Mouse (Mus musculus): Measurements from ENCODE around the gene Wdr34. TPM values are rescaled to one million over a fixed set of nuclear protein-coding genes. Genes with fewer than 3 reads are reported as not detected.
A peak's percentile ranks its signal among the peaks of the same experiment; 100 is the strongest.
"Not testable (repeated sequence)": the region's sequence is repeated elsewhere in the genome, so short reads cannot be mapped to it uniquely, and the experiment has no call there.

The Wdr34 gene
- polyA plus RNA-seq, 1 experiment from 2014 or later, result 33.9 TPM

GRCm38 (mm10) chr2:30062249-30063093 lies 13.8 kb upstream of the Wdr34 start:
- Histone ChIP-seq H3K4me3 (ENCODE audit: low read depth, low read length) (peak overlapping the region; percentile 52), H3K9ac (ENCODE audit: low read depth, low read length) (peak overlapping the region; percentile 72), H3K4me2 (replicated peaks; ENCODE audit: low read depth, low read length) (peak overlapping the region; percentile 73), H3K4me1 (replicated peaks; ENCODE audit: control insufficient read depth, insufficient read depth, low read length) (peaks cover 2% of the 10 kb centered on the region; the same call in 1 of the 2 replicates), H3K27me3 (ENCODE audit: control insufficient read depth, insufficient read depth, low read length) (no peaks in the 10 kb centered on the region), H3K27ac (ENCODE audit: low read depth, low read length) (peak overlapping the region; percentile 75), H3K36me3 (ENCODE audit: control insufficient read depth, insufficient read depth, low read length) (no peaks in the 10 kb centered on the region), H3K9me3 (ENCODE audit: control insufficient read depth, low read length) (no peaks in the 10 kb centered on the region)
- DNase-seq (ENCODE audit: low spot score) (peak; percentile 78), ATAC-seq (ENCODE audit: low FRiP score) (no peak)
- under 1% methylated on average over 40 of the region's 40 CpGs for WGBS

- 10% methylated on average over 31 of the region's 37 CpGs for WGBS
- DNase-seq (ENCODE audit: low spot score) (peak; percentile 77), ATAC-seq (ENCODE audit: low FRiP score) (peak; percentile 4; the same call in 1 of the 2 replicates)
- Histone ChIP-seq H3K4me2 (replicated peaks; ENCODE audit: low read depth, low read length) (peak overlapping the region; percentile 73), H3K9me3 (ENCODE audit: control insufficient read depth, low read length) (no peaks in the 10 kb centered on the region), H3K27ac (ENCODE audit: low read depth, low read length) (peak overlapping the region; percentile 75), H3K4me1 (replicated peaks; ENCODE audit: control insufficient read depth, insufficient read depth, low read length) (peaks cover 2% of the 10 kb centered on the region; the same call in 1 of the 2 replicates), H3K36me3 (ENCODE audit: control insufficient read depth, insufficient read depth, low read length) (no peaks in the 10 kb centered on the region), H3K4me3 (ENCODE audit: low read depth, low read length) (peak overlapping the region; percentile 52), H3K9ac (ENCODE audit: low read depth, low read length) (peak overlapping the region; percentile 72), H3K27me3 (ENCODE audit: control insufficient read depth, insufficient read depth, low read length) (no peaks in the 10 kb centered on the region)
Observed at GRCm38 (mm10) chr2:30061215-30062166, 12.8 kb upstream of the Wdr34 start.

- no peaks in the 10 kb centered on the region; the same call in 1 of the 2 replicates for H3K4me1 ChIP-seq (replicated peaks; ENCODE audit: control insufficient read depth, insufficient read depth, low read length)
- H3K27me3 ChIP-seq (ENCODE audit: control insufficient read depth, insufficient read depth, low read length), result no peaks in the 10 kb centered on the region
- WGBS, result 34% methylated on average over 5 of the region's 5 CpGs
- H3K9me3 ChIP-seq (ENCODE audit: control insufficient read depth, low read length), result no peaks in the 10 kb centered on the region
- H3K4me3 ChIP-seq (ENCODE audit: low read depth, low read length), result no peak overlapping the region
- no peaks in the 10 kb centered on the region for H3K36me3 ChIP-seq (ENCODE audit: control insufficient read depth, insufficient read depth, low read length)
- DNase-seq (ENCODE audit: low spot score), result peak; percentile 45
- ATAC-seq (ENCODE audit: low FRiP score), result no peak
- H3K9ac ChIP-seq (ENCODE audit: low read depth, low read length), result no peak overlapping the region
- H3K4me2 ChIP-seq (replicated peaks; ENCODE audit: low read depth, low read length), result no peak overlapping the region
- H3K27ac ChIP-seq (ENCODE audit: low read depth, low read length), result no peak overlapping the region
Observed at GRCm38 (mm10) chr2:30058418-30058817, 9.7 kb upstream of the Wdr34 start.

- ATAC-seq (ENCODE audit: low FRiP score), result no peak
- H3K36me3 ChIP-seq (ENCODE audit: control insufficient read depth, insufficient read depth, low read length), result no peaks in the 10 kb centered on the region
Observed at GRCm38 (mm10) chr2:30057223-30057904, 8.7 kb upstream of the Wdr34 start, which contains the start of gene Set. TSS of gene Set (plus strand) at chr2:30057378.

GRCm38 (mm10) chr2:30056736-30057135 lies 8.1 kb upstream of the Wdr34 start:
- Histone ChIP-seq H3K4me2 (replicated peaks; ENCODE audit: low read depth, low read length) (no peak overlapping the region), H3K4me1 (replicated peaks; ENCODE audit: control insufficient read depth, insufficient read depth, low read length) (no peaks in the 10 kb centered on the region; the same call in 1 of the 2 replicates), H3K36me3 (ENCODE audit: control insufficient read depth, insufficient read depth, low read length) (no peaks in the 10 kb centered on the region), H3K27ac (ENCODE audit: low read depth, low read length) (no peak overlapping the region), H3K9ac (ENCODE audit: low read depth, low read length) (no peak overlapping the region), H3K27me3 (ENCODE audit: control insufficient read depth, insufficient read depth, low read length) (no peaks in the 10 kb centered on the region), H3K4me3 (ENCODE audit: low read depth, low read length) (no peak overlapping the region), H3K9me3 (ENCODE audit: control insufficient read depth, low read length) (no peaks in the 10 kb centered on the region)
- WGBS, result 84% methylated on average over 3 of the region's 3 CpGs
- no peak for ATAC-seq (ENCODE audit: low FRiP score)
- no peak for DNase-seq (ENCODE audit: low spot score)

More at GRCm38 (mm10) chr2:30057223-30057904, 8.7 kb upstream of the Wdr34 start, which contains the start of gene Set:
- H3K27me3 ChIP-seq (ENCODE audit: control insufficient read depth, insufficient read depth, low read length), result no peaks in the 10 kb centered on the region
- no peak within 1 kb of the TSS for H3K9ac ChIP-seq (ENCODE audit: low read depth, low read length)
- DNase-seq (ENCODE audit: low spot score), result peak; percentile 46
- no peaks in the 10 kb centered on the region for H3K9me3 ChIP-seq (ENCODE audit: control insufficient read depth, low read length)
- H3K4me3 ChIP-seq (ENCODE audit: low read depth, low read length), result no peak within 1 kb of the TSS
- WGBS, result 52% methylated on average over 12 of the region's 12 CpGs
- H3K4me1 ChIP-seq (replicated peaks; ENCODE audit: control insufficient read depth, insufficient read depth, low read length), result no peaks in the 10 kb centered on the region; the same call in 1 of the 2 replicates
- H3K27ac ChIP-seq (ENCODE audit: low read depth, low read length), result no peak within 1 kb of the TSS
- no peak within 1 kb of the TSS for H3K4me2 ChIP-seq (replicated peaks; ENCODE audit: low read depth, low read length)

- not testable (repeated sequence) for ATAC-seq (ENCODE audit: low FRiP score); H3K36me3 ChIP-seq (ENCODE audit: control insufficient read depth, insufficient read depth, low read length)
Observed at GRCm38 (mm10) chr2:30055310-30055709, 6.6 kb upstream of the Wdr34 start.

GRCm38 (mm10) chr2:30051992-30052761 lies 3.5 kb upstream of the Wdr34 start:
- 46% methylated on average over 6 of the region's 6 CpGs for WGBS
- DNase-seq (ENCODE audit: low spot score), result no peak

More at GRCm38 (mm10) chr2:30055310-30055709, 6.6 kb upstream of the Wdr34 start:
- not testable (repeated sequence) for H3K4me3 ChIP-seq (ENCODE audit: low read depth, low read length); H3K9ac ChIP-seq (ENCODE audit: low read depth, low read length); H3K4me1 ChIP-seq (replicated peaks; ENCODE audit: control insufficient read depth, insufficient read depth, low read length); H3K9me3 ChIP-seq (ENCODE audit: control insufficient read depth, low read length); H3K27ac ChIP-seq (ENCODE audit: low read depth, low read length); DNase-seq (ENCODE audit: low spot score); H3K4me2 ChIP-seq (replicated peaks; ENCODE audit: low read depth, low read length); H3K27me3 ChIP-seq (ENCODE audit: control insufficient read depth, insufficient read depth, low read length)
- 95% methylated on average over 3 of the region's 3 CpGs for WGBS

More at GRCm38 (mm10) chr2:30051992-30052761, 3.5 kb upstream of the Wdr34 start:
- no peaks in the 10 kb centered on the region for H3K27me3 ChIP-seq (ENCODE audit: control insufficient read depth, insufficient read depth, low read length)
- H3K9me3 ChIP-seq (ENCODE audit: control insufficient read depth, low read length), result no peaks in the 10 kb centered on the region
- no peak overlapping the region for H3K4me3 ChIP-seq (ENCODE audit: low read depth, low read length)
- H3K36me3 ChIP-seq (ENCODE audit: control insufficient read depth, insufficient read depth, low read length), result no peaks in the 10 kb centered on the region
- H3K4me1 ChIP-seq (replicated peaks; ENCODE audit: control insufficient read depth, insufficient read depth, low read length), result no peaks in the 10 kb centered on the region
- no peak overlapping the region for H3K4me2 ChIP-seq (replicated peaks; ENCODE audit: low read depth, low read length)
- no peak for ATAC-seq (ENCODE audit: low FRiP score)
- H3K27ac ChIP-seq (ENCODE audit: low read depth, low read length), result no peak overlapping the region
- H3K9ac ChIP-seq (ENCODE audit: low read depth, low read length), result no peak overlapping the region
